Mouse (Mus musculus) forebrain, embryonic 13.5 days (tissue): Measurements from ENCODE around the gene Krt9. TPM values are rescaled to one million over a fixed set of nuclear protein-coding genes. Genes with fewer than 3 reads are reported as not detected.

Experiments used
- ATAC-seq: fragments of 200-750 bp; cut with Nextera tagmentation; 2 replicates; pipeline ENCODE4 v1.8.0; 2017
- H3K27ac ChIP-seq: fragments of 300-500 bp; sonication (generic); 2 replicates; pipeline ENCODE4 v1.5.1; 2015; ENCODE audit warnings: inconsistent platforms, mild to moderate bottlenecking, moderate library complexity
- H3K27me3 ChIP-seq: fragments of 300-500 bp; sonication (generic); 2 replicates; pipeline ENCODE4 v1.6.1; 2015; ENCODE audit warnings: mild to moderate bottlenecking, inconsistent platforms
- H3K36me3 ChIP-seq: fragments of 300-500 bp; sonication (generic); 2 replicates; pipeline ENCODE4 v1.6.1; 2015; ENCODE audit warnings: mild to moderate bottlenecking, inconsistent platforms; ENCODE audit not compliant: poor library complexity, severe bottlenecking
- H3K4me1 ChIP-seq: fragments of 300-500 bp; sonication (generic); 2 replicates; pipeline ENCODE4 v1.6.1; 2015; ENCODE audit warnings: inconsistent platforms
- H3K4me2 ChIP-seq: fragments of 300-500 bp; sonication (generic); 2 replicates; pipeline ENCODE4 v1.6.1; 2015; ENCODE audit warnings: inconsistent platforms, mild to moderate bottlenecking, moderate library complexity
- H3K4me3 ChIP-seq: fragments of 300-500 bp; sonication (generic); 2 replicates; pipeline ENCODE4 v1.5.1; 2015; ENCODE audit warnings: mild to moderate bottlenecking, inconsistent platforms
- H3K9ac ChIP-seq: fragments of 300-500 bp; sonication (generic); 2 replicates; pipeline ENCODE4 v1.6.1; 2015; ENCODE audit warnings: mild to moderate bottlenecking, inconsistent platforms
- H3K9me3 ChIP-seq: fragments of 300-500 bp; sonication (generic); replicated peaks from 2 replicates; pipeline ENCODE4 v1.6.1; 2016; ENCODE audit warnings: inconsistent platforms
- WGBS: fragments of 180-500 bp; shearing (Covaris S2); methylation state at CpG from one replicate; pipeline ENCODE4 v1.1.7; 2015; 5-methylcytosine and 5-hydroxymethylcytosine counted together
- polyA plus RNA-seq: library from polyadenylated mRNA; unstranded; fragments of >200 nt; fragmentation: Nextera tagmentation; extraction: Ambion mirVana; gene quantifications from 2 replicates; pipeline ENCODE4 v1.2.1, GENCODE M21; 2015

The Krt9 gene
- polyA plus RNA-seq, 1 experiment from 2014 or later = not detected

DNA sequence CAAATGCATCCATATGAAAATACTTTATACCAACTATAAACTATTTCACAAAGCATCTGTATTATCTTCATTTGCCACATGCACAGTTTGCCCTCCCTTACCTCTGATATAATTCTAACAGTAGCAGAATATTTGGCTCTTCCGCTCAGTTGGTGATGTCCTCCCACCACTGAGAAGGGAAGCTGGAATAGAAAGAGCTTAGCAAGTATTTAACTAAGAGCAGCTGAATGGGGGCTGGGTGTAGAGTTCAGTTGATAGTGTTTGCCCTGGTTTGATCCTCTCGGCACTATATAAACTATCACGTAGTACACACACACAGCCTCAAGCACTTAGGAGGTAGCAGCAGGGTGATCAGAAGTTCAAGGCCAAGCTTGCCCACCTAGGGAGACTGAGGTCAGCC lies 13.8 kb downstream of the Krt9 start:
- H3K4me2 ChIP-seq = no peak overlapping the region
- no peaks in the 10 kb centered on the region for H3K27me3 ChIP-seq
- H3K9ac ChIP-seq = no peak overlapping the region
- H3K4me1 ChIP-seq = no peaks in the 10 kb centered on the region
- H3K36me3 ChIP-seq = no peaks in the 10 kb centered on the region
- H3K27ac ChIP-seq = no peak overlapping the region
- ATAC-seq = no peak
- WGBS = 89% methylated on average over 3 of the region's 3 CpGs
- no peaks in the 10 kb centered on the region for H3K9me3 ChIP-seq
- H3K4me3 ChIP-seq = no peak overlapping the region

DNA sequence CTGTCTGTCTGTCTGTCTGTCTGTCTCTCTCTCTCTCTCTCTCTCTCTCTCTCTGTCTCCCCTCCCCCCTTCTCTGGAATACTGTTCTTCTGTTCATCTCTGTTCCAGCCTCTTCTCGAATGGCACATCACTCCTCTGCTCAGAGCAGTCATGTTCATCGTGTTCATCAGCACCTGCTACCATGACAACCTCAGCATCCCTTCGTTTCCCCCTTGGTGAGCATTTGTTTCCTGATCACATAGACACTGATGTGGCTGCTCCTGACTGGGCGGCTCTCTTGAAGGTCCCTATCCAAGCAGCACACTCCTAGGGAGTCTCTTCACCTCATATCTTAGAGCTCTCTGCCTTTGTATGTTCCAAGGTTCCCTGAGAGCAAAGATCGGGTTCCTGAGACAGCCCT lies 14.7 kb downstream of the Krt9 start:
- no peak overlapping the region for H3K4me3 ChIP-seq
- H3K9ac ChIP-seq = no peak overlapping the region
- WGBS = 77% methylated on average over 5 of the region's 5 CpGs
- no peaks in the 10 kb centered on the region for H3K36me3 ChIP-seq
- no peaks in the 10 kb centered on the region for H3K9me3 ChIP-seq
- no peak for ATAC-seq
- no peaks in the 10 kb centered on the region for H3K4me1 ChIP-seq
- no peak overlapping the region for H3K4me2 ChIP-seq
- no peaks in the 10 kb centered on the region for H3K27me3 ChIP-seq
- no peak overlapping the region for H3K27ac ChIP-seq

DNA sequence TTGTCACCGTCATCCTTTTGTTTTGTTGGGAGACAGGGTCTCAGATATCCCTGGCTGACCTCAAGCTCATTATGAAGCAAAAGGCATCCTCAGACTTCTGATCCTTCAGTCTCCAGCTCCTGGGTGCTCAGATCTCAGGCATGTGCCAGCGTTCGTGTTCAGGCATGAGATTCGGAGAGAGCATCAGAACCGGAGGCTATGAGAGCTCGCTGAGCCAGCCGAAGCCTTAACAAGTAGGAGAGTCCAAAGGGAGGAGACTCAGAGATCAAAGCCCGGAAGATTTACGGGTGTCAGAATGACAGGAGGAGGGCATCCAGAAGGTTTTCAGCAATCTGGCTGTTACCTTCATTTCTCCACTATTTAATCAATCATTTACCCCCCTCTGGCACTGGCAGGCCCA lies 16.3 kb downstream of the Krt9 start:
- no peak for ATAC-seq
- 91% methylated on average over 9 of the region's 9 CpGs for WGBS
- no peaks in the 10 kb centered on the region for H3K27me3 ChIP-seq
- H3K27ac ChIP-seq = no peak overlapping the region
- H3K9me3 ChIP-seq = no peaks in the 10 kb centered on the region
- no peak overlapping the region for H3K9ac ChIP-seq
- H3K4me3 ChIP-seq = no peak overlapping the region
- H3K4me2 ChIP-seq = no peak overlapping the region
- H3K36me3 ChIP-seq = no peaks in the 10 kb centered on the region
- H3K4me1 ChIP-seq = no peaks in the 10 kb centered on the region

DNA sequence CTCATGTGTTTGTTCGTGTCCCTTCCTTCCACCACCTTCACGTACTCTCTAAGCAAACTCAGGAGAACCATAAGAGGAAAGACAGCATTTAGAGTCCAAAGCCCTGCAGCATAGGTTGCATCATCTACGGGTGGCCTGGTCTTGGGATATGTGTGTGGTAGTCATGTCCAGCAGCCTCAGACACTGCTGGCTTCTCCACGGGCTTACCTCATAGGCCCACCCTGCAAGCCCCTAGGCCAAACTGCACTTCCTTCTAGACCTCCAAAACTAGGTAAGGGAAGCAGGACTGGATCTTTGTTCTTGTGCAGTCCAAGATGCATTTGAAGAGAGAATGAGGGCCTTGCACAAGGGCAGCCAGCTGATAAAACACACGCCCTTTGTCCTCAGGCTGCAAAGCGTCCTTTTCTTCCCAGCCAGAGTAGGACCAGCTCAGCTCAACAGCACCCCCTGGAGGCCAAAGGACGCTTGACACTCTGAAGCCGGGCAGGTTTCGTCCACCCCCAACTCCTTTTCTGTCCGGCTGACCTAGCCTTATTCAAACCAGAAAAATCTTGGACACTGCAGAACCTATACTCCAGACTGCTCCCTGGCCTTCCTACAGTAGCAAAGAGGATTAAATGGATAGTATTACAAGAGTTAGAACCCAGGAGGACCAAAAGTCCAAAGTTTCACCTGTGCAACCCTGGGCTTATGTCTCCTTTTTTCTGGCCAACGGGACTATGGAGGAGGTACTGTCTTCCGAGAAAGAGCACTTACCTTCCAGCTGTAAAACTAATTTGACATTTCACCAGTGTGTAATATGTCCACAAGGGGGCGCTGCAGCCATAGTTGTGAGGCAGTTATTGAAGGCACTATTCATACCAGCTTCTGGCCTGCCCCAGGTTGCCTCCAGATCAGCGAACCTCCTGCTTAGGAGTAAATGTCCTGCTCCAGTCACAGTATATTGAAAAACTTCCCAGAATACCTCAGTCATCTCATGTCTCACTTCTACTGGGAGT lies 24.0 kb downstream of the Krt9 start:
- ATAC-seq = peak; percentile 53; the same call in 1 of the 2 replicates
- no peak overlapping the region for H3K9ac ChIP-seq
- H3K27ac ChIP-seq = no peak overlapping the region

DNA sequence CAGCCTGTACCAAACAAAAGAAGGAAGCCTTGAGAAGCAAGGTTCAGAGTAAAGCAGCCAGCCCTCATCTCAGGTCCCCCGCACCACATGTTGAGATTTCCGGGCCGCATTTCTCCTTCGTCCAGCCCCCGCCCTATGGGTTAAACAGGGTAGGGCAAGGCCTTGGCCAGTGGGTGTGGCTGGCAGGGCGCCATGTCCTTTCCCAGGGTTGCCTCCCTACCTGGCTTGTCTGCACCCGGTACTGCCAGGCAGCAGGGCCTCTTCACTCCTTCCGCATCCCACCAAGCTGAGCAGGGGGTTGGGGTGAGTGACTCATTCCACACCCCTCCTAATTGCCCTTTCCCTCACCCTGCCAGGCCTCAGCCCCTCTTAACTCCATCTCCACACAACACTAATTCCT lies 25.0 kb downstream of the Krt9 start:
- Histone ChIP-seq H3K9ac (no peak overlapping the region), H3K9me3 (no peaks in the 10 kb centered on the region), H3K27me3 (no peaks in the 10 kb centered on the region), H3K4me3 (no peak overlapping the region), H3K4me1 (no peaks in the 10 kb centered on the region), H3K36me3 (no peaks in the 10 kb centered on the region), H3K4me2 (no peak overlapping the region), H3K27ac (no peak overlapping the region)
- WGBS = 80% methylated on average over 8 of the region's 8 CpGs
- no peak for ATAC-seq

More for the DNA sequence above, 24.0 kb downstream of the Krt9 start:
- 29% methylated on average over 14 of the region's 14 CpGs for WGBS
- Histone ChIP-seq H3K27me3 (no peaks in the 10 kb centered on the region), H3K9me3 (no peaks in the 10 kb centered on the region), H3K4me1 (no peaks in the 10 kb centered on the region), H3K36me3 (no peaks in the 10 kb centered on the region), H3K4me3 (no peak overlapping the region), H3K4me2 (no peak overlapping the region)

DNA sequence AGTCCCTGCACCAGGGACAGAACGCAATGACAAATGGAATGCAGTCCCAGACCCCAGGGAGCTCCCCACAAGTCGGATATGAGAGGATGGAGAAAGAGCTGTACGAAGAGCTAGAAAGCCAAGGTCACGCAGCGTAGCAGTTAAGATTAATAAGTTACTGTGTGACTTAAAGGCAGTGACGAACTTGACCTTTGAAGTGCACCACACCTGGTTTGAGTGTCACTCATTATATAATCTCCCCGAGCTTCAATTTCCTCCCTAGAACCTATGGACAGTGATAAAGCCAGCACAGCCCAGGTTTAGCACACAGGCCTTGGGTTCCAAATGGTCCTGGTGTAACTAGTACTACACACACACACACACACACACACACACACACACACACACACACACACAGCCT lies 28.7 kb downstream of the Krt9 start:
- no peaks in the 10 kb centered on the region for H3K9me3 ChIP-seq
- no peak overlapping the region for H3K9ac ChIP-seq
- no peaks in the 10 kb centered on the region for H3K27me3 ChIP-seq
- H3K4me1 ChIP-seq = no peaks in the 10 kb centered on the region
- ATAC-seq = no peak
- 68% methylated on average over 7 of the region's 7 CpGs for WGBS
- no peak overlapping the region for H3K4me3 ChIP-seq
- no peak overlapping the region for H3K4me2 ChIP-seq
- H3K27ac ChIP-seq = no peak overlapping the region
- H3K36me3 ChIP-seq = no peaks in the 10 kb centered on the region

DNA sequence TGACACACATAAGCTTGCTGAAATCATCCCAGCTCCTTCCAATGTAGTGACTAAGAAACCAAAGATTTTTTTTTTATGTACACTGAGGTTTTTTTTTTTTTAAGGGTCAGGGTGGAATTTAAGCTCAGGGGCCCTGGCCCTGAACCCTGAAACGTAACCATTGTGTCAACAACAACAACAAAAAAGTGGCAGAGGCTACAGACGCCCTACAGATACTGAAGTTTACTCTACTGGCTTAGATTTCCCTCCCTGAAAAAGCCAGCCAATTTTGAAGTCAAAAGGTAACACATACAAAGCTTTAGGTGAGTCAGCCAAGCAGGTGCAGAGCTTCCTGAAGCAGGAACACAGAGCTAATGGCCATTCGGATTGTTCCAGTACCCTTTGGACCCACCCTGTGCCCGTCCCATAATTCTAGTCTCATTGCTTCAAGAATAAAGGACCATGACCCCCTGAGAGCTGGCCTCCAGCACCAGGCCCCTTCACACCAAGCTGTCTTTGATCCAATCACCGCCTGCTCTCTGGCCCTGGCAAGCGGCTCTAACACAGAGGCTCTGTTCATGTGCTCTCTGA lies 35.1 kb downstream of the Krt9 start:
- WGBS = 64% methylated on average over 6 of the region's 6 CpGs
- no peaks in the 10 kb centered on the region for H3K9me3 ChIP-seq
- H3K9ac ChIP-seq = no peak overlapping the region
- no peak overlapping the region for H3K4me2 ChIP-seq
- ATAC-seq = no peak
- no peaks in the 10 kb centered on the region for H3K4me1 ChIP-seq
- H3K27ac ChIP-seq = no peak overlapping the region
- no peaks in the 10 kb centered on the region for H3K27me3 ChIP-seq
- no peaks in the 10 kb centered on the region for H3K36me3 ChIP-seq
- no peak overlapping the region for H3K4me3 ChIP-seq

DNA sequence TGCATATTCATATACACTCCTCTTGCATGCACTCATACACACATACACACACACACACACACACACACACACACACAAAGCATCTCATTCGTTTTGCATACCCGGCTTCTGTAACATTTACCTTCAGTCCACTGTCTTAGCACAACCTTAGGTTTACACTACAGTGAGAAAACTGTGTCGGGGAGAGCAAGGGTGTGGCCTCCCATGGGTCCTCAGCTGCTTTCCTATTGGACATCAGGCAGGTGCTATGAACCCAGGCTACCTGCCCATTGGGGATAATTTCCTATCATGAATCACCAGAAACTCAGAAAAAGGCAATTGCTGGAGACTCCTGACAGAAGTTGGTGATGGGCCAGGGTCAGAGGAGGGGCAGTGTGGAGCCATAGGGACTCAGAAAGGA lies 35.7 kb downstream of the Krt9 start:
- no peaks in the 10 kb centered on the region for H3K9me3 ChIP-seq
- WGBS = 85% methylated on average over 3 of the region's 3 CpGs

DNA sequence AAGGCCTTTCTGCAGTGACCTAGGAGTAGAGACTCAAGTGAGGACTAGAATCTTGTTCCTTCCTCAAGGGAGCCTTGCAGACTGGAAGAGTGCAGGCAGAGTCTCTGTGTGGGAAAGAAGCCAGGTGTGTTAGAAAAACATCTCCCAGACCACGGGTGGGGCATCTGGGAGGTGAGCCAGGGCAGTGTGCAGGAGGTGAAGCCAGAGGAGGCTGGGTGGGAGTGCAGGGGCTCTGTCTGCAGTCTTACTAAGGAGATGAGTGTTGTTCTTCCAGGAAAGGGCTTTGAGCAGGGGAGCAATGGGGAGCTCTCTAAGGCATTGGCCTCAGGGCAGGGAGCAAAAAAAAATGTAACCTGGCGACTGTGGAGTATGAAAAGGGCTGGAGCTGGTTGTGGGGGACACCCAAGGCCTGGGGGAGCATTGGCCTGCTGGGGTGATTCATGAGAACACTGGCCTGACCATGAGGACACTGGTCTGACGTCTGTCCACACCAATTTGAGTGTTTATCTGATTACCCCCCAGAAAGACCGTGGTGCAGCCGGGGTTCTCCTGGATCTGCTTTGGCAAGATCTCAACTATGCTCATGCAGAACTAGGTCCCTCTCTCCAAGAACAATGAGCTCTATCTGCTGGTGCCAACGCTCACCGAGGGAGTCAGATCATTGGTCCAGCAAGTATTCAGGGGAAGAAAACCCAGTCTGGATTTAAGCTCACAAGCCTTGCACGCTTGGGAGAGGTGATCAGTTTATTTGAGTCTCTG lies 37.4 kb downstream of the Krt9 start:
- no peaks in the 10 kb centered on the region for H3K36me3 ChIP-seq
- H3K27me3 ChIP-seq = no peaks in the 10 kb centered on the region
- H3K27ac ChIP-seq = no peak overlapping the region
- no peak overlapping the region for H3K9ac ChIP-seq
- H3K4me2 ChIP-seq = no peak overlapping the region
- no peak overlapping the region for H3K4me3 ChIP-seq
- no peaks in the 10 kb centered on the region for H3K9me3 ChIP-seq
- H3K4me1 ChIP-seq = no peaks in the 10 kb centered on the region
- no peak for ATAC-seq
- WGBS = 76% methylated on average over 8 of the region's 8 CpGs

More for the DNA sequence above, 35.7 kb downstream of the Krt9 start:
- H3K4me2 ChIP-seq = no peak overlapping the region
- no peaks in the 10 kb centered on the region for H3K36me3 ChIP-seq
- no peak overlapping the region for H3K27ac ChIP-seq
- no peak overlapping the region for H3K9ac ChIP-seq
- no peak for ATAC-seq
- H3K4me3 ChIP-seq = no peak overlapping the region
- H3K27me3 ChIP-seq = no peaks in the 10 kb centered on the region
- H3K4me1 ChIP-seq = no peaks in the 10 kb centered on the region

DNA sequence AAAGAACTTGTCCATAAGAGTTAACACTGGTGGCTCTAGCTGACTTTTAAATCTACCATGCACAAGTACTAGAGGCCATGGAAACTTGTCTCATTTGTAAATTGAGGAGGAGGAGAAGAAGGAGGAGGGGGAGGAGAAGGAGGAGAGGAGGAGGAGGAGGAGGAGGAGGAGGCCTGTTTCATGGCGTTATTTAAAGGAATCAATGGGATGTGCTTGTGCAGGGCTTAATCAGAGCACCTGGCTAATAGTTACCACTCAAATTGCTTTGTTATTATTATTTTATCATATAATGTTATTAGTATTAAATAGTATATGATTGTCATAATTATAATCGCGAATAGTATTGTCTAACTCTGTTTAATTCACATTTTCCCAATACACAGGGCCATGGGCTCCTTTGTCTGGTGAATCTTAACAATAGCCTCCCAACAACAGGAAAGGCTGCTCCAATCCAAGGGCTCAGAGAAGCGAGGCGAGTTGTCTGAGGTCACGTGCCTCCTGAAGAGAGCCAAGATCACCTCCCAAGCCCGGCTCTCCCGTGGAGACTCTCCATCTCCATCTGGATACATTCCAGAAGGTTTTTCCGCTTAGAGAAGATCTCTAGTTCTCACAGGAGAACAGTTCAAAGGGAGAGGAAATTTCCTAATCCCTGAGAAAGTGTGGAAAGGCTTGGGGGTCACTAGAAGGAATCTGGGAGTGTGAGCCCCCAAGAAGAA lies 44.3 kb downstream of the Krt9 start, which contains the start of gene Krt19:
Krt19 (minus strand) TSS at position 51 of the 716 bp plus-strand sequence.
- no peak within 1 kb of the TSS for H3K9ac ChIP-seq
- no peak within 1 kb of the TSS for H3K4me2 ChIP-seq
- H3K27ac ChIP-seq = no peak within 1 kb of the TSS
- no peak within 1 kb of the TSS for H3K4me3 ChIP-seq
- 0 out of 2 replicates have a peak, but pooled peaks cover 10% of the 10 kb centered on the region for H3K4me1 ChIP-seq
- no peaks in the 10 kb centered on the region for H3K9me3 ChIP-seq
- 50% methylated on average over 9 of the region's 9 CpGs for WGBS
- ATAC-seq = no peak
- H3K27me3 ChIP-seq = peaks cover 38% of the 10 kb centered on the region
- H3K36me3 ChIP-seq = no peaks in the 10 kb centered on the region

DNA sequence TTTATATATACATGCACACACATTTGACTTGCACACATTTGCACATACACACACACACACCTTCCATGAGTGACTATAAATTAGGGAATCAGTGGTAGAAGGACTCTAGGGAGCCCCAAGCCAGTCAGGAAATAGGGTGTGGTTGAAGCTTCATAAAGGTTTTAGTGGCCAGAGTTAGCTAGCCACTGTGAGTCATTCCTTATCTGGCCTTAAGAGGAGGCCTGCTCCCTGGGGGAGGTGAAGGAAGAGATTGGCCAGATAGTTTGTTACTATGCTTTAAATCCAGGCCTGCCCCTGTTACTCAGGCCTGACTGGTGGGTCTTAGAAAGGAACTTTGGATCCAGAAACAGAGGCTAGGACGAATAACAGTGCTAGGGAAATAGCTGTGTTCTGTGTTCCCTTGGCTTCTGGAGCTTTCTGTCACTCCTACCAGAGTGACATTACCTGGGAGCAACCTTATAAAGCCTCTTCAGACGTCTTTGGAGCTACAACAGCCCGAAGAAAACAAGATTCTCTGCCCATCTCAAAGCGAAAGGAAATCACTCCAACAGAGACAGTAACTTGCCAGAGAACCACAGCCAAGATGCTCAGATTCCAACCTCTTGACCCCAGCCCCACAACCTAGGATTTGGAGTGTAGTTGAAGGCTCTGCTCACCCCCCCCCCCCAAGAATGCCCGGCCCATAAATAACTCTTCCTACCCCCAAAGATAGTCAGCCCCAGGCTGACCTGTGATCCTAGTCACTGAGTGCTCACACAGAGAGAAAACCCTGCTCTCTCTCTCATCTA lies 45.3 kb downstream of the Krt9 start:
- whole genome bisulfite sequencing = 77% methylated on average over 5 of the region's 5 CpGs
- Histone ChIP-seq H3K4me2 (no peak overlapping the region), H3K27ac (no peak overlapping the region), H3K36me3 (no peaks in the 10 kb centered on the region), H3K9ac (no peak overlapping the region), H3K4me3 (no peak overlapping the region), H3K9me3 (no peaks in the 10 kb centered on the region), H3K27me3 (peaks cover 39% of the 10 kb centered on the region), H3K4me1 (0 out of 2 replicates have a peak, but pooled peaks cover 10% of the 10 kb centered on the region)
- no peak for ATAC-seq
